Mouse (Mus musculus) intestine, embryonic 15.5 days (tissue): ENCODE data around the gene Ces1a. TPM values are rescaled to one million over a fixed set of nuclear protein-coding genes. Genes with fewer than 3 reads are reported as not detected.

ENCODE experiments used
- ATAC-seq: fragments of 200-750 bp; cut with Nextera tagmentation; 2 replicates; pipeline ENCODE4 v1.8.0; 2017; ENCODE audit warnings: moderate TSS enrichment, moderate library complexity
- H3K27ac ChIP-seq: fragments of 300-500 bp; sonication (generic); 2 replicates; pipeline ENCODE4 v1.5.1; 2015; ENCODE audit warnings: mild to moderate bottlenecking, inconsistent platforms
- H3K27me3 ChIP-seq: fragments of 300-500 bp; sonication (generic); replicated peaks from 2 replicates; pipeline ENCODE4 v1.6.1; 2015; ENCODE audit warnings: inconsistent platforms
- H3K36me3 ChIP-seq: fragments of 300-500 bp; sonication (generic); 2 replicates; pipeline ENCODE4 v1.6.1; 2015; ENCODE audit warnings: inconsistent platforms
- H3K4me1 ChIP-seq: fragments of 300-500 bp; sonication (generic); replicated peaks from 2 replicates; pipeline ENCODE4 v1.6.1; 2015; ENCODE audit warnings: inconsistent platforms
- H3K4me2 ChIP-seq: fragments of 300-500 bp; sonication (generic); replicated peaks from 2 replicates; pipeline ENCODE4 v1.6.1; 2015; ENCODE audit warnings: mild to moderate bottlenecking, inconsistent platforms
- H3K4me3 ChIP-seq: fragments of 300-500 bp; sonication (generic); replicated peaks from 2 replicates; pipeline ENCODE4 v1.5.1; 2015; ENCODE audit warnings: inconsistent platforms
- H3K9ac ChIP-seq: fragments of 300-500 bp; sonication (generic); 2 replicates; pipeline ENCODE4 v1.6.1; 2015; ENCODE audit warnings: inconsistent platforms
- H3K9me3 ChIP-seq: fragments of 300-500 bp; sonication (generic); 2 replicates; pipeline ENCODE4 v1.6.1; 2016; ENCODE audit warnings: inconsistent platforms
- WGBS: fragments of 180-500 bp; shearing (Covaris S2); methylation state at CpG from one replicate; pipeline ENCODE4 v1.1.7; 2015; 5-methylcytosine and 5-hydroxymethylcytosine counted together
- polyA plus RNA-seq: library from polyadenylated mRNA; unstranded; fragments of >200 nt; fragmentation: Nextera tagmentation; extraction: Ambion mirVana; gene quantifications from 2 replicates; pipeline ENCODE4 v1.2.1, GENCODE M21; 2015

Gene Ces1a
- polyA plus RNA-seq, 1 experiment from 2014 or later, result not detected

DNA sequence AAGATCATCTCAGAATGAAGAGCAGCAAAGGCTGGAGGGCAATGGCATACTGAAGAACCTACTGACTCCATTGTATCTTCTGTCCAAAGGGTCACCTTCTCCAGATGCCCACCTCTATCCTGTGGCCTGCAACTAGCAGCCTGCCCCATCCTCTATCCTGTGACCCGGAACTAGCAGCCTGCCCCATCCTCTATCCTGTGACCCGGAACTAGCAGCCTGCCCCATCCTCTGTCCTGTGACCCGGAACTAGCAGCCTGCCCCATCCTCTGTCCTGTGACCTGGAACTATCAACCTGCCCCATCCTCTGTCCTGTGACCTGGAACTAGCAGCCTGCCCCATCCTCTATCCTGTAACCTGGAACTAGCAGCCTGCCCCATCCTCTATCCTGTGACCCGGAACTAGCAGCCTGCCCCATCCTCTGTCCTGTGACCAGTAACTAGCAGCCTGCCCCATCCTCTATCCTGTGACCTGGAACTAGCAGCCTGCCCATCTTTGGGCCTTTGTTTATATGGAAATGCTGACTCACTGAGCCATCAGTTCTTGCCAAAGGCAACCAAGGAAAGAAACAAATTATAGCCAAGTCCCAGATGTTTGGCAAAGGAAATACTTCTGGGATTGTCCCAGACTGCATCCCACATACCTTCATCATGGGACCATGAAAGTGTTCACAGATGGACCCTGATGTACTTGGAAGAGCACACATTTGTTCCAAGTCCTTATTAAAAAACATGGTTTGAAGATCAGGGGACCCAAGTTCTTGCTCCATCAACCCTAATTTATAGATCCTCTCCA, 7.0 kb downstream of the Ces1a start:
- no peak for ATAC-seq
- no peaks in the 10 kb centered on the region for H3K9me3 ChIP-seq
- no peaks in the 10 kb centered on the region for H3K4me1 ChIP-seq
- no peak overlapping the region for H3K4me2 ChIP-seq
- no peak overlapping the region for H3K4me3 ChIP-seq
- no peak overlapping the region for H3K27ac ChIP-seq
- no peak overlapping the region for H3K9ac ChIP-seq
- 83% methylated on average over 4 of the region's 4 CpGs for WGBS
- no peaks in the 10 kb centered on the region for H3K36me3 ChIP-seq
- H3K27me3 ChIP-seq, result no peaks in the 10 kb centered on the region

DNA sequence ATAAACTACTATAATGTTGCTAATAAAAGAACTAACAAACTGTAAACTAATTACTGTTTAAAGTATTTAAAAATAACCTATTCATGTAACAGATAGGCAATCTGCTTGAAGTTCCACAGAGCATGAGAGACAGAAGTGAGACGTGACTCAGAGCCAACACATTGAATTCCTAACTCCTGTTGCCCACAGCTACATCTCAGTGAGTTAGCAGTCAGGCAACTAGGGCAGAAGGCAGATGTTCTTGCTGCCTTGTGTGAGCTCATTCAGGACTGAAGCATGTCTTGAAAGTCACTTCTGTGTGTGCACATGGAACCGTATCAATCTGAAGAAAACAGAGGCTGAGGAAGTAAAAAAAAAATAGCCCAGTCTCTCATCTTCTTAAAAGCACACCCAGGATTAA, 7.7 kb downstream of the Ces1a start:
- Histone ChIP-seq H3K4me2 (no peak overlapping the region), H3K4me3 (no peak overlapping the region), H3K9ac (no peak overlapping the region), H3K4me1 (no peaks in the 10 kb centered on the region), H3K27me3 (no peaks in the 10 kb centered on the region), H3K27ac (no peak overlapping the region), H3K36me3 (no peaks in the 10 kb centered on the region), H3K9me3 (no peaks in the 10 kb centered on the region)
- WGBS, result 73% methylated on average over 2 of the region's 2 CpGs
- no peak for ATAC-seq

- Histone ChIP-seq H3K27me3 (no peaks in the 10 kb centered on the region), H3K9me3 (no peaks in the 10 kb centered on the region), H3K9ac (no peak overlapping the region), H3K27ac (no peak overlapping the region), H3K4me2 (no peak overlapping the region), H3K4me1 (no peaks in the 10 kb centered on the region), H3K4me3 (no peak overlapping the region), H3K36me3 (no peaks in the 10 kb centered on the region)
- ATAC-seq, result no peak
- WGBS, result 15% methylated on average over 2 of the region's 2 CpGs
Observed at GRCm38 (mm10) chr8:93038831-93039230, 9.2 kb downstream of the Ces1a start.

DNA sequence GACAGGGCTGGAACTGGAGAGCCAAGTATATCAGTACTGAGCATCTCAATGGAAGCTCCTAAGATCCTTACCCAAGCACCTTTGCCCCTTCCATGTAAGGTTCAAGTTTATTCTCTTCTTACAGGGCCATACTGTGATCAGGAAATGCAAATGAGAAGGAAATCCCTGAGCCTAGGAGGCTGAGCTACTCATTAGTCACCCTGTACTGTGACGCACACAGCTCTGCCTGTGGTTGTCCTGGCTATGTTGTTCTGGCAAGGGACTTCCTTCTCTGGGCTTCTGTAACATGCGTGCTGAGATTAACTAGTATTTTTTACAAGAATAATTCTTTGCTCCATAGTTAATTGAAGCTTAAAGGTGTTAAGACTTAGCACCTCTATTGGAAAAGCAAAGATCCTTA, 17.3 kb downstream of the Ces1a start:
- no peak overlapping the region for H3K4me3 ChIP-seq
- H3K27me3 ChIP-seq, result no peaks in the 10 kb centered on the region
- H3K36me3 ChIP-seq, result no peaks in the 10 kb centered on the region
- no peaks in the 10 kb centered on the region for H3K9me3 ChIP-seq
- H3K4me2 ChIP-seq, result no peak overlapping the region
- no peak overlapping the region for H3K9ac ChIP-seq
- 66% methylated on average over 2 of the region's 2 CpGs for WGBS
- H3K4me1 ChIP-seq, result no peaks in the 10 kb centered on the region
- no peak for ATAC-seq
- no peak overlapping the region for H3K27ac ChIP-seq

DNA sequence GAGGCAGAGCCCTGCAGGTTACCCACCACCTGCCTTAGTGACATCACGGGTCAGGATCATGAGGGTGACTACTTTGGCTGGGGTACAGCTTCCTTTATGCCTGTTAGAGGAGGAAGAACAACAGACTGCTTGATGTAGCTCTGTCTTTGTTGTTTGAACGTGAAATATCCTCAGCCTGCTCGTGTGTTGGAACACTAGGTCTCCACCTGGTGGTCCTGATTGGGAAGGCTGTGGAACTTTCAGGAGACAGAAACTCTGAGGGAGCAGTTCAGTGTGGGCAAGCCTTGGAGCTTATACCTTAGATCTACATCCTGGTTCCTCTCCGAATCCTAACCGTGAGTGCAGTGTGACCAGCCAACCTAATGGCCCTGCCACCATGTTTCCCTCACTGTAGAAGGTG, 26.3 kb downstream of the Ces1a start:
- H3K36me3 ChIP-seq, result no peaks in the 10 kb centered on the region
- no peak for ATAC-seq
- H3K9ac ChIP-seq, result no peak overlapping the region
- H3K4me1 ChIP-seq, result no peaks in the 10 kb centered on the region
- no peak overlapping the region for H3K4me3 ChIP-seq
- no peaks in the 10 kb centered on the region for H3K9me3 ChIP-seq
- H3K27me3 ChIP-seq, result no peaks in the 10 kb centered on the region
- no peak overlapping the region for H3K27ac ChIP-seq
- H3K4me2 ChIP-seq, result no peak overlapping the region
- 60% methylated on average over 5 of the region's 5 CpGs for WGBS

- Histone ChIP-seq H3K36me3 (no peaks in the 10 kb centered on the region), H3K9ac (no peak overlapping the region), H3K9me3 (no peaks in the 10 kb centered on the region), H3K4me3 (no peak overlapping the region), H3K27me3 (no peaks in the 10 kb centered on the region), H3K4me1 (no peaks in the 10 kb centered on the region), H3K4me2 (no peak overlapping the region), H3K27ac (no peak overlapping the region)
- ATAC-seq, result no peak
- 49% methylated on average over 4 of the region's 4 CpGs for WGBS
Observed at GRCm38 (mm10) chr8:93014300-93014699, 33.7 kb downstream of the Ces1a start.

- no peaks in the 10 kb centered on the region for H3K9me3 ChIP-seq
- no peaks in the 10 kb centered on the region for H3K36me3 ChIP-seq
- H3K27me3 ChIP-seq, result no peaks in the 10 kb centered on the region
- no peak overlapping the region for H3K4me3 ChIP-seq
- no peak overlapping the region for H3K9ac ChIP-seq
- H3K4me2 ChIP-seq, result no peak overlapping the region
- H3K27ac ChIP-seq, result no peak overlapping the region
- ATAC-seq, result no peak
- H3K4me1 ChIP-seq, result no peaks in the 10 kb centered on the region
- 79% methylated on average over 6 of the region's 6 CpGs for WGBS
Observed at GRCm38 (mm10) chr8:93012226-93012625, 35.8 kb downstream of the Ces1a start.

DNA sequence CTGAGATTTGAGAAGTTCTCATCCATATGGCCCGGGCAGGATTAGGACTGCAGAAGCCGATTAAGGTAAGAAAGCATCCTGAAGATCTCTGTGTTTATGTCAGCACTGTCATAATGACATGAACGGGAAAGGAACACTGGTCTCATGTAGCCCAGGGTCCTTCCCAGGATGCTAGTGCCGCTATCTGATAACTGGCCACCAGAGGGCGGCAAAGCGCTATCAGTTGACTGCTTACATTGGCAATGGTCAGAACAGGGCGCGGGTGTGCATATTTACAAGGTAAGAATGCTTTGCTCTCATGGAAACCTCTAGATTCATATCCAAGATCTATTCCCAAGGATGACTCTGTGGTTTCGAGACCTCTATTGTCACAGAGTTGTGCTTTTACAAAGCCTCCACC, 36.6 kb downstream of the Ces1a start:
- Histone ChIP-seq H3K4me1 (no peaks in the 10 kb centered on the region), H3K27ac (no peak overlapping the region), H3K9ac (no peak overlapping the region), H3K27me3 (no peaks in the 10 kb centered on the region), H3K4me3 (no peak overlapping the region), H3K4me2 (no peak overlapping the region), H3K9me3 (no peaks in the 10 kb centered on the region), H3K36me3 (no peaks in the 10 kb centered on the region)
- no peak for ATAC-seq
- 8% methylated on average over 9 of the region's 9 CpGs for WGBS

- Histone ChIP-seq H3K9ac (no peak overlapping the region), H3K9me3 (no peaks in the 10 kb centered on the region), H3K36me3 (no peaks in the 10 kb centered on the region), H3K27ac (no peak overlapping the region), H3K27me3 (no peaks in the 10 kb centered on the region), H3K4me1 (no peaks in the 10 kb centered on the region), H3K4me2 (no peak overlapping the region), H3K4me3 (no peak overlapping the region)
- ATAC-seq, result no peak
- 22% methylated on average over 5 of the region's 5 CpGs for WGBS
Observed at GRCm38 (mm10) chr8:93010286-93010685, 37.7 kb downstream of the Ces1a start.

- Histone ChIP-seq H3K27ac (no peak overlapping the region), H3K9ac (no peak overlapping the region), H3K4me2 (no peak overlapping the region), H3K4me1 (no peaks in the 10 kb centered on the region), H3K4me3 (no peak overlapping the region), H3K27me3 (no peaks in the 10 kb centered on the region), H3K36me3 (no peaks in the 10 kb centered on the region), H3K9me3 (no peaks in the 10 kb centered on the region)
- no peak for ATAC-seq
- 37% methylated on average over 2 of the region's 2 CpGs for WGBS
Observed at GRCm38 (mm10) chr8:92998600-92998999, 49.4 kb downstream of the Ces1a start.

GRCm38 (mm10) chr8:92996840-92997239, 51.2 kb downstream of the Ces1a start:
- no peak overlapping the region for H3K9ac ChIP-seq
- H3K4me1 ChIP-seq, result no peaks in the 10 kb centered on the region
- no peaks in the 10 kb centered on the region for H3K27me3 ChIP-seq
- no peak for ATAC-seq
- H3K4me2 ChIP-seq, result no peak overlapping the region
- WGBS, result 26% methylated on average over 5 of the region's 5 CpGs
- no peak overlapping the region for H3K27ac ChIP-seq
- H3K4me3 ChIP-seq, result no peak overlapping the region
- H3K9me3 ChIP-seq, result no peaks in the 10 kb centered on the region
- H3K36me3 ChIP-seq, result no peaks in the 10 kb centered on the region

DNA sequence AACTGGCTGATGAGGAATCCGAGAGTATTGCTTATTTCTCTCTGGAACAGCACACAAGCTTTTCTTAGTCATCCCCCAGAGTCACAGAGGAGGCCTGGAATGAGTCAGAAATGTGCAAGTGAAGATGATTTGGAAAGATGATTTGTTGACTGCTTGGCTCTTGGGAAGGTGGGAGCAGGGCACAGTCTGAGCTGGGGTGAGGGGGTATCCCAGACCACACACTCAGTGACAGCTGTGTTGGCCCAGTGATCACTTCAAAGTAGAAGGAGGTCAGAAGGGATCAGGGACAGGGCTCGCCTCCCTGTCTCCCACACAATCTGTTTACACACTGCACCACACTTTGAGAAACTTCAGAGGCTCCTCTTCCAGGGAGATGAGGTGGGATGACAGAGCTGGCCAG, 63.6 kb downstream of the Ces1a start:
- WGBS, result 41% methylated on average over 2 of the region's 2 CpGs
- Histone ChIP-seq H3K27me3 (no peaks in the 10 kb centered on the region), H3K4me2 (no peak overlapping the region), H3K9ac (no peak overlapping the region), H3K4me1 (no peaks in the 10 kb centered on the region), H3K9me3 (no peaks in the 10 kb centered on the region), H3K27ac (no peak overlapping the region), H3K36me3 (no peaks in the 10 kb centered on the region), H3K4me3 (no peak overlapping the region)
- ATAC-seq, result no peak

DNA sequence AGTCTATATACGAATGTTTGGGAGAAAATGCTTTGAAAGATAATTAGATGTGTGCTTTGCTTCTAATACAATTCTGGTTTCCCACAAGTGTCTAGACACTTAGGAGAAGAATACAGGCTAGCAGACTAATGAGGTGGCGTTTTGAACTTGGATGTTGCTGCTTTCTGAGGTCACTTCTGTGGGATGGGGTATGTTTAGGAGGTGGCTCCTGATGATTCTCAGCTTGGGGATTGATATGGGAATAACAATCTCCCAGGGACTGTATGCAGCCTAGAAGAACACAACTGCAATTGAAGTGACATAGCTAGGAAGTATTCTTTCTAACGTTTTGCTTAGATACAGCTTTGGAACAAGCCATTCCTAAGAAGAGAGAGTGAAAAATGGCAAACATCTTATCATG, 65.5 kb downstream of the Ces1a start:
- H3K27me3 ChIP-seq, result no peaks in the 10 kb centered on the region
- no peaks in the 10 kb centered on the region for H3K4me1 ChIP-seq
- no peak for ATAC-seq
- H3K9me3 ChIP-seq, result no peaks in the 10 kb centered on the region
- no peak overlapping the region for H3K27ac ChIP-seq
- 85% methylated on average over 3 of the region's 3 CpGs for WGBS
- no peaks in the 10 kb centered on the region for H3K36me3 ChIP-seq
- H3K9ac ChIP-seq, result no peak overlapping the region
- H3K4me3 ChIP-seq, result no peak overlapping the region
- H3K4me2 ChIP-seq, result no peak overlapping the region
